Mouse (Mus musculus): ENCODE data around the gene Rgs3. TPM values are rescaled to one million over a fixed set of nuclear protein-coding genes. Genes with fewer than 3 reads are reported as not detected.

Rgs3 gene
- polyA plus RNA-seq, 1 experiment from 2014 or later: 43.3 TPM

GRCm38 (mm10) chr4:62737983-62738695, 178.5 kb downstream of the Rgs3 start:
- WGBS: 70% methylated on average over 9 of the region's 9 CpGs
- Histone ChIP-seq H3K4me2 (no peak overlapping the region), H3K9ac (replicated peaks) (no peak overlapping the region), H3K27ac (peak overlapping the region; percentile 60), H3K36me3 (no peaks in the 10 kb centered on the region), H3K4me3 (replicated peaks) (no peak overlapping the region), H3K9me3 (no peaks in the 10 kb centered on the region), H3K4me1 (replicated peaks) (peaks cover 65% of the 10 kb centered on the region), H3K27me3 (no peaks in the 10 kb centered on the region)
- peak; percentile 60 for ATAC-seq (ENCODE audit: insufficient number of reproducible peaks, insufficient read depth, low FRiP score, low TSS enrichment, low read depth)

GRCm38 (mm10) chr4:62738996-62739395, 179.3 kb downstream of the Rgs3 start:
- WGBS: 71% methylated on average over 3 of the region's 3 CpGs
- no peak for ATAC-seq (ENCODE audit: insufficient number of reproducible peaks, insufficient read depth, low FRiP score, low TSS enrichment, low read depth)
- no peaks in the 10 kb centered on the region for H3K27me3 ChIP-seq

GRCm38 (mm10) chr4:62739591-62739990, 179.9 kb downstream of the Rgs3 start:
- WGBS: 97% methylated on average over 4 of the region's 4 CpGs
- H3K36me3 ChIP-seq: no peaks in the 10 kb centered on the region
- no peak overlapping the region for H3K9ac ChIP-seq (replicated peaks)
- no peaks in the 10 kb centered on the region for H3K9me3 ChIP-seq
- H3K27me3 ChIP-seq: no peaks in the 10 kb centered on the region
- no peak overlapping the region for H3K4me3 ChIP-seq (replicated peaks)
- no peak overlapping the region for H3K4me2 ChIP-seq
- H3K27ac ChIP-seq: no peak overlapping the region
- peaks cover 64% of the 10 kb centered on the region for H3K4me1 ChIP-seq (replicated peaks)
- no peak for ATAC-seq (ENCODE audit: insufficient number of reproducible peaks, insufficient read depth, low FRiP score, low TSS enrichment, low read depth)

More at GRCm38 (mm10) chr4:62738996-62739395, 179.3 kb downstream of the Rgs3 start:
- no peak overlapping the region for H3K27ac ChIP-seq
- H3K9ac ChIP-seq (replicated peaks): no peak overlapping the region
- H3K36me3 ChIP-seq: no peaks in the 10 kb centered on the region
- H3K9me3 ChIP-seq: no peaks in the 10 kb centered on the region
- H3K4me2 ChIP-seq: no peak overlapping the region
- no peak overlapping the region for H3K4me3 ChIP-seq (replicated peaks)
- peaks cover 64% of the 10 kb centered on the region for H3K4me1 ChIP-seq (replicated peaks)

GRCm38 (mm10) chr4:62740282-62741054, 180.8 kb downstream of the Rgs3 start:
- Histone ChIP-seq H3K9ac (replicated peaks) (no peak overlapping the region), H3K36me3 (no peaks in the 10 kb centered on the region), H3K4me2 (no peak overlapping the region), H3K4me1 (replicated peaks) (peaks cover 67% of the 10 kb centered on the region), H3K9me3 (no peaks in the 10 kb centered on the region), H3K27me3 (no peaks in the 10 kb centered on the region), H3K27ac (no peak overlapping the region), H3K4me3 (replicated peaks) (no peak overlapping the region)
- 88% methylated on average over 6 of the region's 6 CpGs for WGBS
- ATAC-seq (ENCODE audit: insufficient number of reproducible peaks, insufficient read depth, low FRiP score, low TSS enrichment, low read depth): no peak

- Histone ChIP-seq H3K9ac (replicated peaks) (no peak overlapping the region), H3K27me3 (no peaks in the 10 kb centered on the region), H3K9me3 (no peaks in the 10 kb centered on the region), H3K4me1 (replicated peaks) (peaks cover 67% of the 10 kb centered on the region), H3K4me3 (replicated peaks) (no peak overlapping the region), H3K27ac (no peak overlapping the region), H3K4me2 (no peak overlapping the region), H3K36me3 (no peaks in the 10 kb centered on the region)
- 81% methylated on average over 5 of the region's 5 CpGs for WGBS
- ATAC-seq (ENCODE audit: insufficient number of reproducible peaks, insufficient read depth, low FRiP score, low TSS enrichment, low read depth): no peak
Measured at GRCm38 (mm10) chr4:62741055-62741453, 181.4 kb downstream of the Rgs3 start.

GRCm38 (mm10) chr4:62741601-62742000, 182.0 kb downstream of the Rgs3 start:
- Histone ChIP-seq H3K36me3 (no peaks in the 10 kb centered on the region), H3K9me3 (no peaks in the 10 kb centered on the region), H3K27me3 (no peaks in the 10 kb centered on the region), H3K4me2 (no peak overlapping the region), H3K9ac (replicated peaks) (no peak overlapping the region), H3K4me3 (replicated peaks) (no peak overlapping the region), H3K27ac (peak overlapping the region; percentile 79; the same call in 1 of the 2 replicates), H3K4me1 (replicated peaks) (peaks cover 62% of the 10 kb centered on the region)
- WGBS: 58% methylated on average over 3 of the region's 3 CpGs
- ATAC-seq (ENCODE audit: insufficient number of reproducible peaks, insufficient read depth, low FRiP score, low TSS enrichment, low read depth): no peak

GRCm38 (mm10) chr4:62742885-62743760, 183.5 kb downstream of the Rgs3 start:
- WGBS: 38% methylated on average over 14 of the region's 14 CpGs
- H3K9ac ChIP-seq (replicated peaks): no peak overlapping the region
- H3K9me3 ChIP-seq: no peaks in the 10 kb centered on the region
- peaks cover 57% of the 10 kb centered on the region for H3K4me1 ChIP-seq (replicated peaks)
- H3K27me3 ChIP-seq: no peaks in the 10 kb centered on the region
- ATAC-seq (ENCODE audit: insufficient number of reproducible peaks, insufficient read depth, low FRiP score, low TSS enrichment, low read depth): no peak
- no peaks in the 10 kb centered on the region for H3K36me3 ChIP-seq
- H3K4me3 ChIP-seq (replicated peaks): no peak overlapping the region
- no peak overlapping the region for H3K4me2 ChIP-seq
- H3K27ac ChIP-seq: peak overlapping the region; percentile 79

GRCm38 (mm10) chr4:62744534-62744956, 184.9 kb downstream of the Rgs3 start:
- 30% methylated on average over 10 of the region's 10 CpGs for WGBS
- H3K27me3 ChIP-seq: no peaks in the 10 kb centered on the region
- H3K36me3 ChIP-seq: no peaks in the 10 kb centered on the region
- peak overlapping the region; percentile 79 for H3K27ac ChIP-seq
- H3K9me3 ChIP-seq: no peaks in the 10 kb centered on the region
- ATAC-seq (ENCODE audit: insufficient number of reproducible peaks, insufficient read depth, low FRiP score, low TSS enrichment, low read depth): peak; percentile 16; the same call in 1 of the 2 replicates
- 0 out of 2 replicates have a peak overlapping the region, but pooled peaks have one; percentile 8 for H3K4me2 ChIP-seq
- peaks cover 47% of the 10 kb centered on the region for H3K4me1 ChIP-seq (replicated peaks)
- no peak overlapping the region for H3K4me3 ChIP-seq (replicated peaks)
- H3K9ac ChIP-seq (replicated peaks): no peak overlapping the region

GRCm38 (mm10) chr4:62744985-62745638, 185.5 kb downstream of the Rgs3 start:
- H3K4me1 ChIP-seq (replicated peaks): peaks cover 47% of the 10 kb centered on the region
- ATAC-seq (ENCODE audit: insufficient number of reproducible peaks, insufficient read depth, low FRiP score, low TSS enrichment, low read depth): no peak

More at GRCm38 (mm10) chr4:62744985-62745638, 185.5 kb downstream of the Rgs3 start:
- Histone ChIP-seq H3K27me3 (no peaks in the 10 kb centered on the region), H3K9me3 (no peaks in the 10 kb centered on the region), H3K36me3 (no peaks in the 10 kb centered on the region), H3K27ac (peak overlapping the region; percentile 79), H3K9ac (replicated peaks) (no peak overlapping the region), H3K4me3 (replicated peaks) (no peak overlapping the region), H3K4me2 (no peak overlapping the region)
- 4% methylated on average over 1 of the region's 1 CpGs for WGBS
